Mouse (Mus musculus) spleen, adult 2 months (tissue): Measurements from ENCODE around the gene Snca. TPM values are rescaled to one million over a fixed set of nuclear protein-coding genes. Genes with fewer than 3 reads are reported as not detected.

Experiments used
- DNase-seq, 2 experiments: peaks; one replicate each; pipeline versions ENCODE4 v3.0.0 to v3.0.0-alpha.2; 2012 to 2021; ENCODE audit warnings: low spot score in 2 of 2, low read depth in 1 of 2
- H3K27ac ChIP-seq: fragments of 200-500 bp; 2 replicates; pipeline ENCODE4 v1.5.1; 2012; ENCODE audit warnings: low read length, inconsistent platforms; ENCODE audit not compliant: insufficient read depth
- H3K27me3 ChIP-seq: fragments of 200-500 bp; 2 replicates; pipeline ENCODE4 v1.6.1; 2012; ENCODE audit warnings: mild to moderate bottlenecking, moderate library complexity, low read length, inconsistent platforms; ENCODE audit not compliant: control insufficient read depth, insufficient read depth
- H3K36me3 ChIP-seq: fragments of 200-500 bp; 2 replicates; pipeline ENCODE4 v1.6.1; 2012; ENCODE audit warnings: mild to moderate bottlenecking, low read length, inconsistent platforms; ENCODE audit not compliant: control insufficient read depth, insufficient read depth
- H3K4me1 ChIP-seq: fragments of 200-500 bp; 2 replicates; pipeline ENCODE4 v1.6.1; 2011; ENCODE audit warnings: inconsistent platforms; ENCODE audit not compliant: control insufficient read depth, insufficient read depth, insufficient read length
- H3K4me3 ChIP-seq: fragments of 200-500 bp; 2 replicates; pipeline ENCODE4 v1.5.1; 2011; ENCODE audit warnings: mild to moderate bottlenecking, inconsistent platforms; ENCODE audit not compliant: insufficient read depth, insufficient read length; ENCODE audit errors: extremely low read depth
- CTCF ChIP-seq: fragments of 200-500 bp; IDR thresholded peaks from 2 replicates; pipeline ENCODE4 v1.5.1; 2011; ENCODE audit warnings: mild to moderate bottlenecking, inconsistent platforms; ENCODE audit not compliant: insufficient read depth, insufficient read length, insufficient replicate concordance; ENCODE audit errors: extremely low read depth
- POLR2A ChIP-seq: fragments of 200-500 bp; IDR thresholded peaks from 2 replicates; pipeline ENCODE4 v1.6.1; 2011; ENCODE audit warnings: low read depth, low read length, inconsistent platforms
- WGBS: fragments of 180-500 bp; shearing (Covaris S2); methylation state at CpG from one replicate; pipeline ENCODE4 v1.1.7; 2018; 5-methylcytosine and 5-hydroxymethylcytosine counted together
- polyA plus RNA-seq: library from polyadenylated mRNA; depleted of rRNA; stranded (reverse); fragments of >200 nt; gene quantifications from 2 replicates; pipeline ENCODE4 v1.2.3, GENCODE M21; 2012

Gene Snca
- polyA plus RNA-seq, 1 experiment, result 65.2 TPM

- no peak for TF ChIP-seq POLR2A
- no peak for TF ChIP-seq CTCF
- DNase-seq, result no peak
- no peaks in the 10 kb centered on the region for H3K27me3 ChIP-seq
- H3K36me3 ChIP-seq, result no peaks in the 10 kb centered on the region
- no peak overlapping the region for H3K4me3 ChIP-seq
- H3K4me1 ChIP-seq, result no peaks in the 10 kb centered on the region
- WGBS, result 83% methylated on average over 3 of the region's 3 CpGs
- no peak overlapping the region for H3K27ac ChIP-seq
Measured at GRCm38 (mm10) chr6:60765696-60766095, 64.0 kb downstream of the Snca start.

- DNase-seq, result no peak
- WGBS, result 97% methylated on average over 4 of the region's 4 CpGs
- no peaks in the 10 kb centered on the region for H3K36me3 ChIP-seq
- no peak for TF ChIP-seq POLR2A
- no peak for TF ChIP-seq CTCF
- H3K4me3 ChIP-seq, result no peak overlapping the region
- H3K27ac ChIP-seq, result no peak overlapping the region
- H3K4me1 ChIP-seq, result no peaks in the 10 kb centered on the region
- no peaks in the 10 kb centered on the region for H3K27me3 ChIP-seq
Measured at GRCm38 (mm10) chr6:60762864-60763263, 66.8 kb downstream of the Snca start.

GRCm38 (mm10) chr6:60761710-60762109, 67.9 kb downstream of the Snca start:
- Histone ChIP-seq H3K4me3 (no peak overlapping the region), H3K36me3 (no peaks in the 10 kb centered on the region), H3K4me1 (no peaks in the 10 kb centered on the region), H3K27me3 (no peaks in the 10 kb centered on the region), H3K27ac (no peak overlapping the region)
- WGBS, result 79% methylated on average over 2 of the region's 2 CpGs
- DNase-seq, result no peak
- TF ChIP-seq CTCF, result no peak
- TF ChIP-seq POLR2A, result no peak

GRCm38 (mm10) chr6:60754975-60755374, 74.7 kb downstream of the Snca start:
- no peaks in the 10 kb centered on the region for H3K27me3 ChIP-seq
- DNase-seq, result no peak
- no peak overlapping the region for H3K27ac ChIP-seq
- TF ChIP-seq POLR2A, result no peak
- no peak for TF ChIP-seq CTCF
- H3K4me1 ChIP-seq, result no peaks in the 10 kb centered on the region
- no peak overlapping the region for H3K4me3 ChIP-seq
- WGBS, result 84% methylated on average over 1 of the region's 1 CpGs
- no peaks in the 10 kb centered on the region for H3K36me3 ChIP-seq

GRCm38 (mm10) chr6:60745965-60746364, 83.7 kb downstream of the Snca start:
- no peaks in the 10 kb centered on the region for H3K4me1 ChIP-seq
- H3K27ac ChIP-seq, result no peak overlapping the region
- no peak overlapping the region for H3K4me3 ChIP-seq
- H3K27me3 ChIP-seq, result no peaks in the 10 kb centered on the region
- DNase-seq, result no peak
- no peaks in the 10 kb centered on the region for H3K36me3 ChIP-seq
- TF ChIP-seq CTCF, result no peak
- TF ChIP-seq POLR2A, result no peak

- Histone ChIP-seq H3K4me1 (no peaks in the 10 kb centered on the region), H3K27ac (no peak overlapping the region), H3K4me3 (no peak overlapping the region), H3K36me3 (no peaks in the 10 kb centered on the region), H3K27me3 (no peaks in the 10 kb centered on the region)
- no peak for TF ChIP-seq CTCF
- TF ChIP-seq POLR2A, result no peak
- 97% methylated on average over 2 of the region's 2 CpGs for whole genome bisulfite sequencing
- no peak for DNase-seq
Measured at GRCm38 (mm10) chr6:60741427-60742071, 88.1 kb downstream of the Snca start.

- WGBS, result 82% methylated on average over 1 of the region's 1 CpGs
- Histone ChIP-seq H3K36me3 (no peaks in the 10 kb centered on the region), H3K4me3 (no peak overlapping the region)
Measured at GRCm38 (mm10) chr6:60739776-60740175, 89.9 kb downstream of the Snca start.

More at GRCm38 (mm10) chr6:60739776-60740175, 89.9 kb downstream of the Snca start:
- no peak for DNase-seq
- TF ChIP-seq POLR2A (no peak), CTCF (no peak)
- no peak overlapping the region for H3K27ac ChIP-seq
- no peaks in the 10 kb centered on the region for H3K4me1 ChIP-seq
- H3K27me3 ChIP-seq, result no peaks in the 10 kb centered on the region
